Mouse (Mus musculus): ENCODE data around the gene Tcam1.

DNA sequence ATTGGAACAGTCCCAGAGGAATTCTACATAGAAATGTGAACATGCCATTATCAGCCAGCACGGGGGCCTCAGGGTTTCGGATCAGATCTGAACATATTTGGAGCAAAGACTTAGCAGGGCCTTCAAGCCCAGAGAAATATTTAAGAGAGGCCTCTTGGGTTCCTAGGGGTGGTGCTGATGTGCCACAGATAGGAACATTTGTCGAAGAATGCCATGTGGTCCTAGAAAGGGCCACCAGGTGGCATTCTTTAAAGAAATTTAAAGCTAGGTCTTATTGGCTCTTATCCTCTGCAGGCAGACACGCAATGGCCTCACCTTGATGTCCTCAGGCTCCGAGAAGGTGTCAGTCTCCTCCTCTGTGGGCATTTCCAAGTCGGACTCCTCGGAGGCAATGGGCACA is 53.2 kb downstream of the Tcam1 start:
- no peak for TF ChIP-seq POLR2A (IDR thresholded peaks at IDR 0.05; ENCODE audit: low read depth, low read length)
- peak; percentile 31; the same call in 1 of the 2 replicates for TF ChIP-seq CTCF (IDR thresholded peaks at IDR 0.05; ENCODE audit: extremely low read depth, insufficient read length, insufficient replicate concordance, low read depth, low read length)

All from small intestine, adult 2 months (tissue).